Mouse (Mus musculus): ENCODE measurements at regions not wholly inside any gene's neighbourhood (a gene's known extent, or its start where the extent isn't known, plus 50 kb on each side); places are given as distances from the start of the nearest gene placed in this dataset.

DNA sequence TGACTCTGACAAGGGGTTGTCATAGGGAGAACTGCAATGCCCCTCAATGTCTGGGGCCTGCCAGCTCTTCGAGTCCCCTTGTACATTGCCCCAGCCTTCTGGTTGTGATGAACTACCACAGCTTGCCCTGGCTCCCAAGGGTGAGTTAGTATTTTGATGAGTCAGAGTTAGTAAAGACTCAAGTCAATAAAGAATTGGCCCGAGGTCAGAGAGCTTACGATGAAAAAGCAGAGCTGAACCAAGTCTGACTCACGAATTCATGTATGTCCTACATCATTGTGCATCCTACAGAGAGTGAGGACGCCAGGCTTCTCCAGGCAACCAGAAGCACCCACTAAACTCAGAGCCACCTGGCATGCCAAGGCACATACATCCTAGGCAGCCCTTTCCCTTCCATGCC is 60.2 kb upstream of the Gdnf start:
- WGBS = 86% methylated on average over 5 of the region's 5 CpGs
- Histone ChIP-seq H3K27ac (ENCODE audit: insufficient read depth, low read depth, low read length) (no peak overlapping the region), H3K4me1 (ENCODE audit: control insufficient read depth, insufficient read depth, low read length) (no peaks in the 10 kb centered on the region), H3K4me3 (ENCODE audit: insufficient read depth, low read depth, low read length) (no peak overlapping the region)
- TF ChIP-seq CTCF (IDR thresholded peaks at IDR 0.05; ENCODE audit: insufficient read depth, low read depth, low read length) (no peak), POLR2A (IDR thresholded peaks at IDR 0.05; ENCODE audit: insufficient read depth, low read depth, low read length) (no peak)

All from olfactory bulb, adult 2 months (tissue).